Mouse (Mus musculus) heart, adult 2 months (tissue): ENCODE measurements around the gene Htt. TPM values are rescaled to one million over a fixed set of nuclear protein-coding genes. Genes with fewer than 3 reads are reported as not detected.

ENCODE experiments used
- DNase-seq, 2 experiments: peaks; one replicate each; pipeline ENCODE4 v3.0.0; 2021
- H3K27ac ChIP-seq: fragments of 200-600 bp; 2 replicates; pipeline ENCODE4 v1.8.1; 2022
- H3K27me3 ChIP-seq: fragments of 200-500 bp; 2 replicates; pipeline ENCODE4 v1.6.1; 2012; ENCODE audit warnings: mild to moderate bottlenecking, low read length, inconsistent platforms, mixed read lengths; ENCODE audit not compliant: control insufficient read depth, insufficient read depth
- H3K36me3 ChIP-seq: fragments of 200-500 bp; 2 replicates; pipeline ENCODE4 v1.6.1; 2012; ENCODE audit warnings: low read length, inconsistent platforms; ENCODE audit not compliant: control insufficient read depth, insufficient read depth
- H3K4me1 ChIP-seq: fragments of 200-500 bp; 2 replicates; pipeline ENCODE4 v1.6.1; 2011; ENCODE audit warnings: low read length; ENCODE audit not compliant: control insufficient read depth, insufficient read depth
- H3K4me3 ChIP-seq: fragments of 200-600 bp; 2 replicates; pipeline ENCODE4 v1.8.1; 2022
- H3K79me2 ChIP-seq: fragments of 200-500 bp; replicated peaks from 2 replicates; pipeline ENCODE4 v1.6.1; 2012; ENCODE audit warnings: mild to moderate bottlenecking, inconsistent platforms, low read length, moderate library complexity, mixed read lengths; ENCODE audit not compliant: control insufficient read depth, insufficient read depth
- H3K9ac ChIP-seq: fragments of 200-500 bp; 2 replicates; pipeline ENCODE4 v1.6.1; 2012; ENCODE audit warnings: low read depth, mild to moderate bottlenecking, control low read depth, inconsistent platforms, low read length, mixed read lengths
- CTCF ChIP-seq: fragments of 200-600 bp; IDR thresholded peaks from 2 replicates; pipeline ENCODE4 v1.8.1; 2022; ENCODE audit warnings: antibody characterized with exemption, mild to moderate bottlenecking, moderate library complexity
- EP300 ChIP-seq: fragments of 200-500 bp; IDR thresholded peaks from 2 replicates; pipeline ENCODE4 v1.6.1; 2011; ENCODE audit warnings: low read depth, low read length, control low read depth; ENCODE audit not compliant: insufficient read depth
- POLR2A ChIP-seq: fragments of 200-500 bp; IDR thresholded peaks from 2 replicates; pipeline ENCODE4 v1.6.1; 2011; ENCODE audit warnings: mild to moderate bottlenecking, low read depth, low read length, control low read depth; ENCODE audit not compliant: insufficient read depth
- WGBS: fragments of 180-500 bp; shearing (Covaris S2); methylation state at CpG from one replicate; pipeline ENCODE4 v1.1.7; 2018; 5-methylcytosine and 5-hydroxymethylcytosine counted together
- intact Hi-C: fragments of 180-260 bp; cut with DNase I; formaldehyde crosslinking; loops from one replicate; pipeline ENCODE4 v1.15.1; 2025
- polyA plus RNA-seq: library from polyadenylated mRNA; depleted of rRNA; stranded (reverse); fragments of >200 nt; gene quantifications from 2 replicates; pipeline ENCODE4 v1.2.3, GENCODE M21; 2012
- total RNA-seq, 2 experiments: library from RNA; stranded (reverse); gene quantifications; 2 replicates each; pipeline ENCODE4 v1.2.3; 2021

The Htt gene
- total and polyA plus RNA-seq, 3 experiments = 6.5 to 12.0 (median 11.5) TPM

DNA sequence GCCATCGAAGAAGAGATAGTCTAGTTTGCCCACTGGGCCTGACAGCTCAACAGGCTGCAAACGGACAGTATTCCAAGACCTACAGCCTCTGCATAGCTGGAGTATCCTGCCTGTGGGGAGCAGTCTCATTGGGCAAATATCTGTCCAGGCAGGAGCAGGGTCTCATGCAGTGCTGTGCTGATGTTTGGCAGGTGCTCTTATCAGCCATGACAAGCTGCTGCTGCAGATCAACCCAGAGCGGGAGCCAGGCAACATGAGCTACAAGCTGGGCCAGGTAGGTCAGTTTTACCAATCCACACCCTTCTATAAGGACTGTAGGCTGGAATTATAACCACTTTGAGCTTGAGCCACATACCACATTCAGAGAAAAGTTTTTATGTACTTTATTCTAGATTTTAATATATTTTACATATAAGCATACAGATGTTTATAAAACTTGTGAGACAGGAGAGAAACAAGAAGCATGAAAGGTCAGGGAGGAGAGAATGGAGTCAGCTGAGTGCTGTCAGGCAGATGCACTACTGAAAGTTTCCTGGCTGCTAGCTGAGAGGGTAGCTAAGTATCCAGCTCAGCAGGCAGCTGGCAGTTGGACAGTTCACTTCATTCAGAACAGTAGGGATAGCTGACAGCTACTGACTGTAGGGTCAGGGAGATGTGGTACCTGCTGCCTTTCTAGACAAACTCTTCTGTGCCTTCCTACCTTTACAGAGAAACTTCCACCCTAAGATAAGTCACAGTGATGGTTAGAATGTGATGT is 135.3 kb downstream of the Htt start:
- H3K79me2 ChIP-seq = no peaks in the 10 kb centered on the region
- H3K4me3 ChIP-seq = no peak overlapping the region
- TF ChIP-seq EP300 (no peak), POLR2A (no peak), CTCF (no peak)
- DNase-seq = no peak
- 64% methylated on average over 3 of the region's 3 CpGs for WGBS
- H3K9ac ChIP-seq = no peak overlapping the region
- intact Hi-C loops = no loop called here
- H3K27ac ChIP-seq = no peak overlapping the region
- no peaks in the 10 kb centered on the region for H3K36me3 ChIP-seq
- H3K27me3 ChIP-seq = no peaks in the 10 kb centered on the region
- H3K4me1 ChIP-seq = no peaks in the 10 kb centered on the region

DNA sequence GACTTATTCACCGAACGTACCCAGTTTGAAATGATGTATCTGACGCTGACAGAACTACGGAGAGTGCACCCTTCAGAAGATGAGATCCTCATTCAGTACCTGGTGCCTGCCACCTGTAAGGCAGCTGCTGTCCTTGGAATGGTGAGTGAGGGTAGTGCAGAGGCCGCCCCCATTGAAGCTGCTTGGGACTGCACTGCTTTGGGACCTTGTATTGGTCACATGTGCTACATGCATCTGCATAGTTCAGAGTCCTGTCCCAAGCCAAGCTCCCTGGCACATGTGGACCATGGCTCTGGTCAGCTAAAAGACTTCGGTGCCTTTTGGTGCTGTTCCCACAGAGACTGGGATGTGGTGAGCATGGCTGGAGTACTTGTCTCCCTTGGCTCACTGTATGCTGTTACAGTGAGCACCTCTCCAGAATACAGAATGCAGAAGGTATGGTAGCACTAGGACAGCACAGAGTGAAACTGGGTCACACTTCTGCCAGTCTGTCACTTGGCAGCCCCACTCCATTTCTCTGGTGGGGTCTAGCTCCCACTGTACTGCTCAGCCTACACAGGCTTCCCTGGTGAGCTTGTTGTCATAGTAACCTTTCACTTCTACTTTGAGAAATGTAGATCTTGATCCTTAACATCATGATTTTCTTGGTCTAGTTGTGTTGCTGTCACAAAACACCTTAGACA is 138.4 kb downstream of the Htt start:
- Histone ChIP-seq H3K9ac (no peak overlapping the region), H3K27me3 (no peaks in the 10 kb centered on the region), H3K79me2 (no peaks in the 10 kb centered on the region), H3K27ac (no peak overlapping the region), H3K4me3 (no peak overlapping the region), H3K4me1 (no peaks in the 10 kb centered on the region), H3K36me3 (no peaks in the 10 kb centered on the region)
- no peak for DNase-seq
- intact Hi-C loops = no loop called here
- WGBS = 97% methylated on average over 6 of the region's 6 CpGs
- TF ChIP-seq EP300 (no peak), CTCF (no peak), POLR2A (no peak)

DNA sequence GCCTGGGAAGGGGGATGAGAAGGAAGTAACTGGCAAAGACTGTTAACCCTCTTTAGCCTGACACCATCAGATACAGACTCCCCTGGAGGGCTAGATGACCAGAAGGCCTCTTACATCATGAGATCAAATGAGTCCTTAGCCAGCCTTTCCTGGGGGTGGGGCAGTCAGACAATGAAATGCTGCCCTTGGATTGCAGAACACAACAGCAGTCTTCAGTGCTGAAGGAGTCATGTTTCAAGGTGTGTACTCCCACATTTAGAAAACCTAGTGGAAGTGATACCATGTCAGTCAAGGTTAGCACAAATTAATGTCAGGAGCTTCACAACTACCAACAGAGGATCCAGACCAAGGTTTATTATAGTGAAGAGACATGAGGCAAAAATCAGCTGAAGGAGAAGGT is 140.8 kb downstream of the Htt start:
- no peaks in the 10 kb centered on the region for H3K36me3 ChIP-seq
- no peaks in the 10 kb centered on the region for H3K79me2 ChIP-seq
- H3K4me3 ChIP-seq = no peak overlapping the region
- no peaks in the 10 kb centered on the region for H3K4me1 ChIP-seq
- intact Hi-C loops = no loop called here
- no peak overlapping the region for H3K9ac ChIP-seq
- no peak for DNase-seq
- H3K27ac ChIP-seq = no peak overlapping the region
- no peak for TF ChIP-seq POLR2A
- no peak for TF ChIP-seq CTCF
- TF ChIP-seq EP300 = no peak
- no peaks in the 10 kb centered on the region for H3K27me3 ChIP-seq

DNA sequence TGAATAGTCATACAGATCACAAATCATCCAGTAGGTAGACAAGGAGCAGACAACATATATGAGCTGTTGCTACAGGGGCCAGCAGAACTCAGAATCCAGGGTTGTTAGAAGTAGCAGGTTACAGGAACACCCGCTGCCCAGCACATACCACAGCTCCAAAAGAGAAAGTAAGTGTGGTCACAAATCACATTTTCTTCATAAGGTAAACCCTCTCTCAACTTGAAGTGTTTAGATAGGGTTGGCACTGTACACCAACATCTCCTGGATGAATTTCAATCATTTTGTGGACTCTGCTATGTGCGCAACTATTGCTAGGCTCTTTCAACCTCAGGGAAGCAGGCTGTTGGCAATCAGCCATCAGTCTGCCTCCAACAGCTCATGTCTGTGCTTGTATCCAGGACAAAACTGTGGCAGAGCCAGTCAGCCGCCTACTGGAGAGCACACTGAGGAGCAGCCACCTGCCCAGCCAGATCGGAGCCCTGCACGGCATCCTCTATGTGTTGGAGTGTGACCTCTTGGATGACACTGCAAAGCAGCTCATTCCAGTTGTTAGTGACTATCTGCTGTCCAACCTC is 141.4 kb downstream of the Htt start:
- TF ChIP-seq EP300 = no peak
- TF ChIP-seq POLR2A = no peak
- peak; percentile 61 for TF ChIP-seq CTCF
- H3K4me3 ChIP-seq = no peak overlapping the region
- intact Hi-C loops = no loop called here
- no peaks in the 10 kb centered on the region for H3K4me1 ChIP-seq
- no peak overlapping the region for H3K9ac ChIP-seq
- peak in 1 of 2 experiments; percentile 57 for DNase-seq
- H3K27ac ChIP-seq = no peak overlapping the region
- WGBS = 73% methylated on average over 5 of the region's 5 CpGs
- H3K36me3 ChIP-seq = no peaks in the 10 kb centered on the region
- H3K79me2 ChIP-seq = no peaks in the 10 kb centered on the region
- H3K27me3 ChIP-seq = no peaks in the 10 kb centered on the region

DNA sequence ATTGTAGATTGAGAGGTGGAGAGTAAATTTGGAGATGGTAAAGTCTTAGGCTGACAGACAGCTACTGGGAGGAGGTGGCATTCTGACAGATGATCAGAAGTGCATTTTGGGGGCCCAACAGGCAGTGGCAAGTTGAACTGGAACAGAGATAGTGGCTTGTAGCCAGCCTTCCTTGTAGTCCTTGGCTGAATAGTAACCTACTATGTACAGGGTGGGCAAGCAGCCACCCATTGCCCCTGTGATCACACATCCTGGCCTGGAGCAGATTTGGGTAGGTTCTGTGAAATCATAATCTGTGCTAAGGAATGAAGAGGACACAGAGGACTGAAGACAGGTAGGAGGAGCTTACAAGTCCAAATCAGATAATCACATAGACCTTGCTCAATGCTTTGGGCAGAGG is 142.9 kb downstream of the Htt start:
- H3K4me3 ChIP-seq = no peak overlapping the region
- no peaks in the 10 kb centered on the region for H3K4me1 ChIP-seq
- no peak overlapping the region for H3K9ac ChIP-seq
- no peaks in the 10 kb centered on the region for H3K27me3 ChIP-seq
- H3K27ac ChIP-seq = no peak overlapping the region
- intact Hi-C loops = no loop called here
- DNase-seq = no peak
- no peaks in the 10 kb centered on the region for H3K79me2 ChIP-seq
- no peak for TF ChIP-seq POLR2A
- TF ChIP-seq CTCF = no peak
- no peak for TF ChIP-seq EP300
- H3K36me3 ChIP-seq = no peaks in the 10 kb centered on the region

DNA sequence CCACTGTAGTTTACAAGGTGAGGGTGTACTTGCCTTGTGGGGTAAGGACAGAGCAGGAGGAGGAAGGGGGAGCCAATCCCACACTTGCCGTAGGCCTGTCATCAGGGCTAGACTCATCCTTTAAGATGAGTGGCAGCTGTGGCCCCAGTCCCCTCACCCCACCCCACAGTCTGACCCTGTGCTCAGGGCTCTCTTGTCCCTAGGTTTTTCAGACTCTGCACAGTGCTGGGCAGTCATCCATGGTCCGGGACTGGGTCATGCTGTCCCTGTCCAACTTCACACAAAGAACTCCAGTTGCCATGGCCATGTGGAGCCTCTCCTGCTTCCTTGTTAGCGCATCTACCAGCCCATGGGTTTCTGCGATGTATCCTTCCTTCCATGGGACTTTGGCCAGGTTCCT is 145.7 kb downstream of the Htt start:
- H3K4me1 ChIP-seq = no peaks in the 10 kb centered on the region
- no peaks in the 10 kb centered on the region for H3K27me3 ChIP-seq
- H3K9ac ChIP-seq = no peak overlapping the region
- no peaks in the 10 kb centered on the region for H3K36me3 ChIP-seq
- intact Hi-C loops = no loop called here
- TF ChIP-seq CTCF = no peak
- TF ChIP-seq EP300 = no peak
- no peak for TF ChIP-seq POLR2A
- DNase-seq = no peak
- 89% methylated on average over 4 of the region's 4 CpGs for WGBS
- H3K27ac ChIP-seq = no peak overlapping the region
- H3K79me2 ChIP-seq = no peaks in the 10 kb centered on the region
- no peak overlapping the region for H3K4me3 ChIP-seq
